Mouse (Mus musculus): ENCODE measurements around the gene Hoxc5. TPM values are rescaled to one million over a fixed set of nuclear protein-coding genes. Genes with fewer than 3 reads are reported as not detected.

The Hoxc5 gene
- polyA plus RNA-seq (2014; fragmentation: Nextera tagmentation; extraction: Ambion mirVana), result 36.3 and 37.3 TPM in 2 replicates

DNA sequence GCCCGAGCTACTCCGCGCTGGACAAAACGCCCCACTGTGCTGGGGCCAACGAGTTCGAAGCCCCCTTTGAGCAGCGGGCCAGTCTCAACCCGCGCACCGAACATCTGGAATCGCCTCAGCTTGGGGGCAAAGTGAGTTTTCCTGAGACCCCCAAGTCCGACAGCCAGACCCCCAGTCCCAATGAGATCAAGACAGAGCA, at the start of gene Hoxc5:
Gene Hoxc5 (plus strand): TSS at position 132 of the 199 bp plus-strand sequence.
- H3K36me3 ChIP-seq (ENCODE audit: control insufficient read depth, insufficient read depth, low read length), result no peaks in the 10 kb centered on the region
- no peak for DNase-seq (ENCODE audit: low spot score)
- no peaks in the 10 kb centered on the region for H3K9me3 ChIP-seq (ENCODE audit: control insufficient read depth, low read length)
- H3K9ac ChIP-seq (ENCODE audit: low read length), result peak within 1 kb of the TSS; percentile 90
- WGBS, result 2% methylated on average over 12 of the region's 12 CpGs
- peak within 1 kb of the TSS; percentile 95 for H3K4me3 ChIP-seq (ENCODE audit: low read depth, low read length)
- H3K27me3 ChIP-seq (ENCODE audit: control insufficient read depth, insufficient read depth, low read length), result peaks cover 84% of the 10 kb centered on the region
- peak within 1 kb of the TSS; percentile 57 for H3K4me2 ChIP-seq (ENCODE audit: low read depth)
- no peak for ATAC-seq (ENCODE audit: insufficient read depth, low FRiP score, low TSS enrichment)
- no peaks in the 10 kb centered on the region for H3K4me1 ChIP-seq (ENCODE audit: control insufficient read depth, insufficient read depth, low read length)
- peak within 1 kb of the TSS; percentile 78 for H3K27ac ChIP-seq (ENCODE audit: low read depth, low read length)

GRCm38 (mm10) chr15:102917972-102918572, 49.2 kb upstream of the Hoxc5 start:
- Histone ChIP-seq H3K4me1 (ENCODE audit: control insufficient read depth, insufficient read depth, low read length) (no peaks in the 10 kb centered on the region), H3K36me3 (ENCODE audit: control insufficient read depth, insufficient read depth, low read length) (no peaks in the 10 kb centered on the region), H3K9me3 (ENCODE audit: control insufficient read depth, low read length) (no peaks in the 10 kb centered on the region), H3K27ac (ENCODE audit: low read depth, low read length) (no peak overlapping the region), H3K9ac (ENCODE audit: low read length) (no peak overlapping the region), H3K4me2 (ENCODE audit: low read depth) (no peak overlapping the region), H3K27me3 (ENCODE audit: control insufficient read depth, insufficient read depth, low read length) (peaks cover 97% of the 10 kb centered on the region), H3K4me3 (ENCODE audit: low read depth, low read length) (no peak overlapping the region)
- DNase-seq (ENCODE audit: low spot score) (no peak), ATAC-seq (ENCODE audit: insufficient read depth, low FRiP score, low TSS enrichment) (no peak)
- WGBS, result 1% methylated on average over 20 of the region's 20 CpGs

GRCm38 (mm10) chr15:102918611-102919265, 48.5 kb upstream of the Hoxc5 start:
- Histone ChIP-seq H3K9me3 (ENCODE audit: control insufficient read depth, low read length) (no peaks in the 10 kb centered on the region), H3K4me1 (ENCODE audit: control insufficient read depth, insufficient read depth, low read length) (no peaks in the 10 kb centered on the region), H3K4me3 (ENCODE audit: low read depth, low read length) (no peak overlapping the region), H3K9ac (ENCODE audit: low read length) (no peak overlapping the region), H3K4me2 (ENCODE audit: low read depth) (no peak overlapping the region), H3K36me3 (ENCODE audit: control insufficient read depth, insufficient read depth, low read length) (no peaks in the 10 kb centered on the region), H3K27ac (ENCODE audit: low read depth, low read length) (no peak overlapping the region), H3K27me3 (ENCODE audit: control insufficient read depth, insufficient read depth, low read length) (peaks cover 97% of the 10 kb centered on the region)
- DNase-seq (ENCODE audit: low spot score), result no peak
- no peak for ATAC-seq (ENCODE audit: insufficient read depth, low FRiP score, low TSS enrichment)
- WGBS, result 2% methylated on average over 7 of the region's 7 CpGs

DNA sequence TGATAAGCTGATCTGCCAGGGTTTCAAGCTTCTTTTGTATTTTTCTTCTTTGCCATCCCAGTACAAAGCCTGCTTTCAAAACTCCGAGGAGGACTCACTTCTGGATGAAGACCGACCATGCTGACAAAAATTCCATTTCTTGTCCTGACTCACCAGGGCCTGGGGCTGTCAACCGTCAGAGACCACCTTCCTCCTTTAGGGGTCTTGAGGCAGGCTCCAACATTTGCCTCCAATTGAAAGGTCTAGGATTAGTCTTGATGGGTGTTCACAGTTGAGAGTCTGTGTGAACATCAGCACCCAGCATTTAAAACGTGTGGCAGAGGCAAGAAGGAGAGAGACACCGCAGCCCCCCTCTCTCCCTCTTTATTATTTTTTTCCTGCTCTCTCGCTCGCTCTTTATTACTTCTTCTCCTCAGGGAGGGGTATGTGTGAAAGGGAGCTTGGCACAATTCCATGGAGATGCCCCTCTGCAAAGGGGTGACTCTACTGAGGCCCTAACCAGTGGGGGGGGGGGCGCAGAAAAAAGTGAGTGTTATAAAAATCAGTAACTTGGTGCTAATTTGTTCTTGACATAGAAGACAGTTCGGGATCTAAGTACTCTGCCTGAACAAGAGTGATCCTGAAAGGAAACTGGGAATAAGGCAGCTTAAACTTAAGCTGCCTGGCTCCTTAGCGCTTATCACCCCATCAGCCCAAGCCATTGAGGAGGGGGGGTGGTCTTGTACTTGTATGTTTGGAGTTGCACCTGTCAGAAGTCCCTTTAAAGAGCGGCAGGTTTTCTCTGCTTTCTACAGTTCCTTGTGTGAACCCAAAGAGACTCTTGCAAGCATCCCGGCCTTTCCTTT, 47.7 kb upstream of the Hoxc5 start:
- Histone ChIP-seq H3K9ac (ENCODE audit: low read length) (no peak overlapping the region), H3K4me1 (ENCODE audit: control insufficient read depth, insufficient read depth, low read length) (no peaks in the 10 kb centered on the region), H3K36me3 (ENCODE audit: control insufficient read depth, insufficient read depth, low read length) (no peaks in the 10 kb centered on the region), H3K27ac (ENCODE audit: low read depth, low read length) (no peak overlapping the region), H3K27me3 (ENCODE audit: control insufficient read depth, insufficient read depth, low read length) (peaks cover 98% of the 10 kb centered on the region), H3K4me3 (ENCODE audit: low read depth, low read length) (no peak overlapping the region), H3K4me2 (ENCODE audit: low read depth) (0 out of 2 replicates have a peak overlapping the region, but pooled peaks have one; percentile 8), H3K9me3 (ENCODE audit: control insufficient read depth, low read length) (no peaks in the 10 kb centered on the region)
- WGBS, result 2% methylated on average over 12 of the region's 12 CpGs
- DNase-seq (ENCODE audit: low spot score) (no peak), ATAC-seq (ENCODE audit: insufficient read depth, low FRiP score, low TSS enrichment) (no peak)

- 0% methylated on average over 17 of the region's 20 CpGs for WGBS
- peak; percentile 85 for DNase-seq (ENCODE audit: low spot score)
- H3K27ac ChIP-seq (ENCODE audit: low read depth, low read length), result no peak overlapping the region
- no peak overlapping the region for H3K4me2 ChIP-seq (ENCODE audit: low read depth)
- H3K9ac ChIP-seq (ENCODE audit: low read length), result no peak overlapping the region
- ATAC-seq (ENCODE audit: insufficient read depth, low FRiP score, low TSS enrichment), result peak; percentile 90
- peaks cover 98% of the 10 kb centered on the region for H3K27me3 ChIP-seq (ENCODE audit: control insufficient read depth, insufficient read depth, low read length)
- H3K9me3 ChIP-seq (ENCODE audit: control insufficient read depth, low read length), result no peaks in the 10 kb centered on the region
- no peak overlapping the region for H3K4me3 ChIP-seq (ENCODE audit: low read depth, low read length)
- H3K36me3 ChIP-seq (ENCODE audit: control insufficient read depth, insufficient read depth, low read length), result no peaks in the 10 kb centered on the region
- H3K4me1 ChIP-seq (ENCODE audit: control insufficient read depth, insufficient read depth, low read length), result no peaks in the 10 kb centered on the region
Measured at GRCm38 (mm10) chr15:102920619-102921018, 46.6 kb upstream of the Hoxc5 start.

DNA sequence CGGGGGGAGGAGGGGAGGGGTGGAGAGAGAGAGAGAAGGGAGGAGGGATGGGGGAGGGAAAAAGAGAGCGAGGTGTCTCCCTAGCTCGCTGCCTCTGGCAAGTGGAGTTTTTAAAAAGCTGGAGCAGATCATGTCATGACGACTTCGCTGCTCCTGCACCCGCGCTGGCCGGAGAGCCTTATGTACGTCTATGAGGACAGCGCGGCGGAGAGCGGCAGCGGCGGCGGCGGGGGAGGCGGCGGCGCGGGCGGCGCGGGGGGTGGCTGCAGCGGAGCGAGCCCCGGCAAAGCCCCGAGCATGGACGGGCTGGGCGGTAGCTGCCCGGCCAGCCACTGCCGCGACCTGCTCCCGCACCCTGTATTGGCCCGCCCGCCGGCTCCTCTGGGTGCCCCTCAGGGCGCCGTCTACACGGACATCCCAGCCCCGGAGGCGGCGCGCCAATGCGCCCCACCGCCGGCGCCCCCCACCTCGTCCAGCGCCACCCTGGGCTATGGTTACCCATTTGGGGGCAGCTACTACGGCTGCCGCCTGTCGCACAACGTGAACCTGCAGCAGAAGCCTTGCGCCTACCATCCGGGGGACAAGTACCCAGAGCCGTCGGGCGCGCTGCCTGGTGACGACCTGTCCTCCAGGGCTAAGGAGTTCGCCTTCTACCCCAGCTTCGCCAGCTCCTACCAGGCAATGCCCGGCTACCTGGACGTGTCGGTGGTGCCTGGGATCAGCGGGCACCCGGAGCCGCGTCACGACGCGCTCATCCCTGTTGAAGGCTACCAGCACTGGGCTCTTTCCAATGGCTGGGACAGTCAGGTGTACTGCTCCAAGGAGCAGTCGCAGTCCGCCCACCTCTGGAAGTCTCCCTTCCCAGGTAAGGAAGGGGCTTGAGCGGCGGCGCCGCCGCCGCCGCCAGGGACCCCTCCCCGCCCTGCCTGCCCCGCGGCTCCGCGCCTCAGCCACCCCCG, 45.9 kb upstream of the Hoxc5 start, which contains the start of gene Hoxc13:
Gene Hoxc13 (plus strand): TSS at position 51 of the 959 bp plus-strand sequence.
- H3K4me2 ChIP-seq (ENCODE audit: low read depth), result peak within 1 kb of the TSS; percentile 35
- H3K27me3 ChIP-seq (ENCODE audit: control insufficient read depth, insufficient read depth, low read length), result peaks cover 98% of the 10 kb centered on the region
- no peak for DNase-seq (ENCODE audit: low spot score)
- no peaks in the 10 kb centered on the region for H3K36me3 ChIP-seq (ENCODE audit: control insufficient read depth, insufficient read depth, low read length)
- H3K9ac ChIP-seq (ENCODE audit: low read length), result peak within 1 kb of the TSS; percentile 18; the same call in 1 of the 2 replicates
- peak within 1 kb of the TSS; percentile 25; the same call in 1 of the 2 replicates for H3K4me3 ChIP-seq (ENCODE audit: low read depth, low read length)
- no peak within 1 kb of the TSS for H3K27ac ChIP-seq (ENCODE audit: low read depth, low read length)
- no peaks in the 10 kb centered on the region for H3K4me1 ChIP-seq (ENCODE audit: control insufficient read depth, insufficient read depth, low read length)
- WGBS, result under 1% methylated on average over 55 of the region's 88 CpGs
- peak; percentile 56 for ATAC-seq (ENCODE audit: insufficient read depth, low FRiP score, low TSS enrichment)
- H3K9me3 ChIP-seq (ENCODE audit: control insufficient read depth, low read length), result no peaks in the 10 kb centered on the region

DNA sequence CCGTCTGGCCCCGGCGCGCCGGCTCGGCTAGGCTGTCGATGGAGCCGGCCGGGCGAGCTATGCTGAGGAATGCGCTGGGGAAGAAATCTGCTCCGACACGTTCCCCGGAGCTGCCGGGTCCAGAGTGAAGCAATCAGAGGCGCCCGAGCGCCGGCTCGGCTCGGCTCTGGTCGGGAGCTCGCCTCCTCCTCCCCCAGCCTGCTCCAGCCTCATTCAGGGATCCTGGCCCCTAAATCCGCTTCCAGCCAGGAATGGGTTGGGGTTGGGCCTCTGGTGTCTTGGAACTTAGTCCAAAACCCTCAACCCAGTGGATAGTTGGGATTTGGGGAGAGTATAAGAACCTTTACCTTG, 45.3 kb upstream of the Hoxc5 start:
- under 1% methylated on average over 23 of the region's 24 CpGs for WGBS
- H3K4me1 ChIP-seq (ENCODE audit: control insufficient read depth, insufficient read depth, low read length), result no peaks in the 10 kb centered on the region
- H3K4me3 ChIP-seq (ENCODE audit: low read depth, low read length), result peak overlapping the region; percentile 25; the same call in 1 of the 2 replicates
- no peaks in the 10 kb centered on the region for H3K36me3 ChIP-seq (ENCODE audit: control insufficient read depth, insufficient read depth, low read length)
- H3K27me3 ChIP-seq (ENCODE audit: control insufficient read depth, insufficient read depth, low read length), result peaks cover 97% of the 10 kb centered on the region
- H3K9ac ChIP-seq (ENCODE audit: low read length), result no peak overlapping the region
- ATAC-seq (ENCODE audit: insufficient read depth, low FRiP score, low TSS enrichment) (no peak), DNase-seq (ENCODE audit: low spot score) (no peak)
- no peak overlapping the region for H3K27ac ChIP-seq (ENCODE audit: low read depth, low read length)
- no peaks in the 10 kb centered on the region for H3K9me3 ChIP-seq (ENCODE audit: control insufficient read depth, low read length)
- H3K4me2 ChIP-seq (ENCODE audit: low read depth), result no peak overlapping the region
